9 mouse cellular contexts compared by ENCODE assay signal in genomic region chr4:71968701-71969100, GRCm38 (mm10).
A peak's percentile ranks its signal among the peaks of the same experiment; 100 is the strongest.
DNase-seq lines count a peak whose midpoint lies in the region; ATAC-seq and TF ChIP-seq lines count a peak whose summit lies in the region.
"Had no signal": no experiment of that assay in that cellular context is flagged by ENCODE, and none has a peak within 500 bp of the region (broad histone marks: within the 10 kb centered on the region; RNA-seq: fewer than 3 reads in every experiment).

No protein-coding gene starts in this region.

- no peak for ATAC-seq in midbrain, postnatal 0 days (ENCODE audit: low FRiP score)
- no peak for ATAC-seq in midbrain, embryonic 14.5 days (ENCODE audit: low FRiP score, low TSS enrichment)
- ATAC-seq in neural tube, embryonic 11.5 days (ENCODE audit: insufficient read depth, low FRiP score, low TSS enrichment), result no peak

- intact Hi-C loops in heart, postnatal 10 days (cut with DNase I), result no loop called here

- no peak overlapping the region for H3K9ac ChIP-seq in midbrain, postnatal 0 days (replicated peaks; ENCODE audit: low read length, poor library complexity, severe bottlenecking)
- no peak overlapping the region for H3K9ac ChIP-seq in midbrain, embryonic 14.5 days (replicated peaks; ENCODE audit: low read length)
- no peak overlapping the region for H3K9ac ChIP-seq in neural tube, embryonic 11.5 days (ENCODE audit: low read length)
- H3K9ac ChIP-seq: liver, embryonic 13.5 days had no signal

- no peaks in the 10 kb centered on the region for H3K27me3 ChIP-seq in midbrain, postnatal 0 days (ENCODE audit: insufficient read depth, low read length)
- no peaks in the 10 kb centered on the region for H3K27me3 ChIP-seq in midbrain, embryonic 14.5 days (ENCODE audit: control insufficient read depth, insufficient read depth, low read length)
- no peaks in the 10 kb centered on the region for H3K27me3 ChIP-seq in neural tube, embryonic 11.5 days (ENCODE audit: control insufficient read depth, insufficient read depth, low read length)
- no peaks in the 10 kb centered on the region for H3K27me3 ChIP-seq in cerebellum, adult 2 months (ENCODE audit: control insufficient read depth, insufficient read depth, low read length)
- H3K27me3 ChIP-seq: liver, embryonic 13.5 days had no signal

- TF ChIP-seq POLR2A in brain, embryonic 14.5 days (IDR thresholded peaks at IDR 0.05; ENCODE audit: borderline replicate concordance, extremely low read depth, insufficient read depth, insufficient read length, poor library complexity, severe bottlenecking), result no peak
- no peak for TF ChIP-seq POLR2A in cerebellum, adult 2 months (IDR thresholded peaks at IDR 0.05; ENCODE audit: borderline replicate concordance, insufficient read depth, low read length)

- H3K9me3 ChIP-seq in midbrain, postnatal 0 days (ENCODE audit: low read length), result no peaks in the 10 kb centered on the region
- no peaks in the 10 kb centered on the region for H3K9me3 ChIP-seq in midbrain, embryonic 14.5 days (ENCODE audit: control insufficient read depth, low read length)
- no peaks in the 10 kb centered on the region for H3K9me3 ChIP-seq in neural tube, embryonic 11.5 days (ENCODE audit: control insufficient read depth, low read length)
- H3K9me3 ChIP-seq: liver, embryonic 13.5 days had no signal

- peak; percentile 17 for DNase-seq in midbrain, postnatal 0 days (ENCODE audit: low spot score)
- no peak for DNase-seq in midbrain, embryonic 14.5 days
- DNase-seq in brain, embryonic 14.5 days (ENCODE audit: low read depth), result peak; percentile 1
- peak; percentile 8 to 14 for DNase-seq in heart, postnatal 10 days
- DNase-seq in neural tube, embryonic 11.5 days (ENCODE audit: low spot score), result peak; percentile 9
- no peak for DNase-seq in right cerebral cortex, adult 18-20 months
- no peak for DNase-seq in right cerebral cortex, postnatal 4 days
- DNase-seq in cerebellum, adult 2 months, result no peak
- DNase-seq: liver, embryonic 13.5 days had no signal

- WGBS in midbrain, postnatal 0 days, result 60% methylated on average over 1 of the region's 1 CpGs
- 74% methylated on average over 1 of the region's 1 CpGs for WGBS in midbrain, embryonic 14.5 days
- WGBS in neural tube, embryonic 11.5 days, result 31% methylated on average over 1 of the region's 1 CpGs
- 10% methylated on average over 1 of the region's 1 CpGs for WGBS in cerebellum, adult 2 months

- H3K27ac ChIP-seq in midbrain, postnatal 0 days (ENCODE audit: low read depth, low read length), result no peak overlapping the region
- no peak overlapping the region for H3K27ac ChIP-seq in midbrain, embryonic 14.5 days (replicated peaks; ENCODE audit: low read depth, low read length)
- H3K27ac ChIP-seq in neural tube, embryonic 11.5 days (ENCODE audit: low read depth, low read length), result no peak overlapping the region
- H3K27ac ChIP-seq in cerebellum, adult 2 months (ENCODE audit: insufficient read depth, low read length), result no peak overlapping the region
- H3K27ac ChIP-seq: liver, embryonic 13.5 days had no signal

- no peak overlapping the region for H3K4me2 ChIP-seq in midbrain, postnatal 0 days (ENCODE audit: low read depth, low read length, poor library complexity, severe bottlenecking)
- no peak overlapping the region for H3K4me2 ChIP-seq in midbrain, embryonic 14.5 days (ENCODE audit: low read length)
- no peak overlapping the region for H3K4me2 ChIP-seq in neural tube, embryonic 11.5 days (ENCODE audit: low read depth)
- H3K4me2 ChIP-seq: liver, embryonic 13.5 days had no signal

- H3K4me3 ChIP-seq in midbrain, postnatal 0 days (ENCODE audit: low read depth, low read length), result no peak overlapping the region
- H3K4me3 ChIP-seq in midbrain, embryonic 14.5 days (replicated peaks; ENCODE audit: low read depth, low read length), result no peak overlapping the region
- H3K4me3 ChIP-seq in neural tube, embryonic 11.5 days (ENCODE audit: low read depth, low read length), result no peak overlapping the region
- no peak overlapping the region for H3K4me3 ChIP-seq in cerebellum, adult 2 months (replicated peaks; ENCODE audit: insufficient read depth, low read depth, low read length)
- H3K4me3 ChIP-seq: liver, embryonic 13.5 days had no signal

- no peak for TF ChIP-seq CTCF in midbrain, postnatal 0 days (IDR thresholded peaks at IDR 0.05)
- no peak for TF ChIP-seq CTCF in brain, embryonic 14.5 days (IDR thresholded peaks at IDR 0.05; ENCODE audit: borderline replicate concordance, extremely low read depth, insufficient read depth, insufficient read length)
- no peak for TF ChIP-seq CTCF in cerebellum, adult 2 months (IDR thresholded peaks at IDR 0.05; ENCODE audit: borderline replicate concordance, insufficient read depth, low read depth, low read length)

- no peaks in the 10 kb centered on the region for H3K4me1 ChIP-seq in midbrain, postnatal 0 days (ENCODE audit: insufficient read depth, low read length)
- no peaks in the 10 kb centered on the region for H3K4me1 ChIP-seq in midbrain, embryonic 14.5 days (ENCODE audit: control insufficient read depth, insufficient read depth, low read length)
- no peaks in the 10 kb centered on the region for H3K4me1 ChIP-seq in neural tube, embryonic 11.5 days (ENCODE audit: control insufficient read depth, insufficient read depth, low read length)
- no peaks in the 10 kb centered on the region for H3K4me1 ChIP-seq in cerebellum, adult 2 months (ENCODE audit: control insufficient read depth, insufficient read depth, low read length)
- H3K4me1 ChIP-seq: liver, embryonic 13.5 days had no signal

- no peaks in the 10 kb centered on the region for H3K36me3 ChIP-seq in midbrain, postnatal 0 days (ENCODE audit: insufficient read depth, low read length)
- H3K36me3 ChIP-seq in midbrain, embryonic 14.5 days (ENCODE audit: control insufficient read depth, insufficient read depth, low read length), result no peaks in the 10 kb centered on the region
- no peaks in the 10 kb centered on the region for H3K36me3 ChIP-seq in neural tube, embryonic 11.5 days (ENCODE audit: control insufficient read depth, insufficient read depth, low read length)
- H3K36me3 ChIP-seq: liver, embryonic 13.5 days had no signal

Comparison
In these comparisons a context has a peak if more than half of its experiments do, and no peak if none do; other contexts are left out.
1. DNase-seq: peak in midbrain, postnatal 0 days (single experiment), brain, embryonic 14.5 days (single experiment), heart, postnatal 10 days (2 of 2) and neural tube, embryonic 11.5 days (single experiment); none in midbrain, embryonic 14.5 days (single experiment), right cerebral cortex, adult 18-20 months (single experiment), right cerebral cortex, postnatal 4 days (single experiment) and cerebellum, adult 2 months (0 of 2).